Mouse (Mus musculus): Measurements from ENCODE around the gene Cacna1d. TPM values are rescaled to one million over a fixed set of nuclear protein-coding genes. Genes with fewer than 3 reads are reported as not detected.

Gene Cacna1d
- polyA plus RNA-seq, 1 experiment from 2014 or later: 3.0 TPM

GRCm38 (mm10) chr14:30510214-30510763 lies 19.0 kb upstream of the Cacna1d start:
- no peak for ATAC-seq (replicated peaks; ENCODE audit: low FRiP score, low read depth)
- H3K9ac ChIP-seq (ENCODE audit: low read depth, low read length): no peak overlapping the region
- H3K9me3 ChIP-seq (replicated peaks; ENCODE audit: low read length): no peaks in the 10 kb centered on the region

GRCm38 (mm10) chr14:30504990-30505389 lies 13.7 kb upstream of the Cacna1d start:
- no peak overlapping the region for H3K4me3 ChIP-seq (replicated peaks; ENCODE audit: low read depth, low read length)
- no peak overlapping the region for H3K9ac ChIP-seq (ENCODE audit: low read depth, low read length)
- no peak overlapping the region for H3K27ac ChIP-seq
- no peaks in the 10 kb centered on the region for H3K4me1 ChIP-seq (replicated peaks; ENCODE audit: insufficient read depth, low read length)
- TF ChIP-seq CTCF (IDR thresholded peaks at IDR 0.05; ENCODE audit: low read depth): no peak
- peaks cover 32% of the 10 kb centered on the region; the same call in 1 of the 2 replicates for H3K36me3 ChIP-seq (ENCODE audit: insufficient read depth, low read length)
- ATAC-seq (replicated peaks; ENCODE audit: low FRiP score, low read depth) (no peak), DNase-seq (ENCODE audit: low spot score) (no peak)
- no peak overlapping the region for H3K4me2 ChIP-seq (ENCODE audit: low read length)
- no peaks in the 10 kb centered on the region for H3K27me3 ChIP-seq (ENCODE audit: insufficient read depth, low read length)
- H3K9me3 ChIP-seq (replicated peaks; ENCODE audit: low read length): no peaks in the 10 kb centered on the region
- WGBS: 90% methylated on average over 5 of the region's 5 CpGs

More at GRCm38 (mm10) chr14:30510214-30510763, 19.0 kb upstream of the Cacna1d start:
- no peak for DNase-seq (ENCODE audit: low spot score)
- no peak overlapping the region for H3K4me3 ChIP-seq (replicated peaks; ENCODE audit: low read depth, low read length)
- no peaks in the 10 kb centered on the region for H3K4me1 ChIP-seq (replicated peaks; ENCODE audit: insufficient read depth, low read length)
- no peak overlapping the region for H3K4me2 ChIP-seq (ENCODE audit: low read length)
- no peaks in the 10 kb centered on the region for H3K27me3 ChIP-seq (ENCODE audit: insufficient read depth, low read length)
- no peak overlapping the region for H3K27ac ChIP-seq
- TF ChIP-seq CTCF (IDR thresholded peaks at IDR 0.05; ENCODE audit: low read depth): no peak
- WGBS: 93% methylated on average over 6 of the region's 6 CpGs
- H3K36me3 ChIP-seq (ENCODE audit: insufficient read depth, low read length): peaks cover 35% of the 10 kb centered on the region

GRCm38 (mm10) chr14:30498202-30498601 lies 6.9 kb upstream of the Cacna1d start:
- H3K36me3 ChIP-seq (ENCODE audit: insufficient read depth, low read length): 0 out of 2 replicates have a peak, but pooled peaks cover 8% of the 10 kb centered on the region
- WGBS: 82% methylated on average over 2 of the region's 2 CpGs
- no peak overlapping the region for H3K4me2 ChIP-seq (ENCODE audit: low read length)
- H3K9me3 ChIP-seq (replicated peaks; ENCODE audit: low read length): no peaks in the 10 kb centered on the region
- H3K4me3 ChIP-seq (replicated peaks; ENCODE audit: low read depth, low read length): no peak overlapping the region
- no peak for ATAC-seq (replicated peaks; ENCODE audit: low FRiP score, low read depth)
- no peak for DNase-seq (ENCODE audit: low spot score)
- no peak overlapping the region for H3K27ac ChIP-seq
- TF ChIP-seq CTCF (IDR thresholded peaks at IDR 0.05; ENCODE audit: low read depth): no peak
- H3K9ac ChIP-seq (ENCODE audit: low read depth, low read length): no peak overlapping the region
- H3K4me1 ChIP-seq (replicated peaks; ENCODE audit: insufficient read depth, low read length): no peaks in the 10 kb centered on the region
- H3K27me3 ChIP-seq (ENCODE audit: insufficient read depth, low read length): no peaks in the 10 kb centered on the region

GRCm38 (mm10) chr14:30494998-30495397 lies 3.7 kb upstream of the Cacna1d start:
- peaks cover 12% of the 10 kb centered on the region for H3K36me3 ChIP-seq (ENCODE audit: insufficient read depth, low read length)
- H3K9ac ChIP-seq (ENCODE audit: low read depth, low read length): no peak overlapping the region
- no peaks in the 10 kb centered on the region for H3K9me3 ChIP-seq (replicated peaks; ENCODE audit: low read length)
- no peak overlapping the region for H3K4me2 ChIP-seq (ENCODE audit: low read length)
- WGBS: 87% methylated on average over 6 of the region's 6 CpGs
- no peak overlapping the region for H3K4me3 ChIP-seq (replicated peaks; ENCODE audit: low read depth, low read length)
- no peak for DNase-seq (ENCODE audit: low spot score)
- H3K27me3 ChIP-seq (ENCODE audit: insufficient read depth, low read length): no peaks in the 10 kb centered on the region
- no peak overlapping the region for H3K27ac ChIP-seq
- no peaks in the 10 kb centered on the region for H3K4me1 ChIP-seq (replicated peaks; ENCODE audit: insufficient read depth, low read length)
- ATAC-seq (replicated peaks; ENCODE audit: low FRiP score, low read depth): no peak
- no peak for TF ChIP-seq CTCF (IDR thresholded peaks at IDR 0.05; ENCODE audit: low read depth)

GRCm38 (mm10) chr14:30493276-30493675 lies 2.0 kb upstream of the Cacna1d start:
- peaks cover 17% of the 10 kb centered on the region for H3K36me3 ChIP-seq (ENCODE audit: insufficient read depth, low read length)

GRCm38 (mm10) chr14:30479361-30479948 lies 11.8 kb downstream of the Cacna1d start, which contains the start of gene Dcp1a:
TSS of gene Dcp1a (plus strand) at chr14:30479535.
- Histone ChIP-seq H3K27ac (peak within 1 kb of the TSS; percentile 85), H3K36me3 (ENCODE audit: insufficient read depth, low read length) (peaks cover 8% of the 10 kb centered on the region; the same call in 1 of the 2 replicates), H3K4me3 (replicated peaks; ENCODE audit: low read depth, low read length) (peak within 1 kb of the TSS; percentile 93), H3K4me1 (replicated peaks; ENCODE audit: insufficient read depth, low read length) (no peaks in the 10 kb centered on the region; the same call in 1 of the 2 replicates), H3K9ac (ENCODE audit: low read depth, low read length) (peak within 1 kb of the TSS; percentile 89), H3K4me2 (ENCODE audit: low read length) (peak within 1 kb of the TSS; percentile 78), H3K27me3 (ENCODE audit: insufficient read depth, low read length) (no peaks in the 10 kb centered on the region), H3K9me3 (replicated peaks; ENCODE audit: low read length) (no peaks in the 10 kb centered on the region)
- DNase-seq (ENCODE audit: low spot score) (peak; percentile 99), ATAC-seq (replicated peaks; ENCODE audit: low FRiP score, low read depth) (peak; percentile 98)
- WGBS: under 1% methylated on average over 39 of the region's 39 CpGs
- peak; percentile 30; the same call in 1 of the 2 replicates for TF ChIP-seq CTCF (IDR thresholded peaks at IDR 0.05; ENCODE audit: low read depth)

More at GRCm38 (mm10) chr14:30493276-30493675, 2.0 kb upstream of the Cacna1d start:
- 68% methylated on average over 1 of the region's 1 CpGs for WGBS
- ATAC-seq (replicated peaks; ENCODE audit: low FRiP score, low read depth) (no peak), DNase-seq (ENCODE audit: low spot score) (no peak)
- no peak overlapping the region for H3K4me2 ChIP-seq (ENCODE audit: low read length)
- no peak overlapping the region for H3K27ac ChIP-seq
- TF ChIP-seq CTCF (IDR thresholded peaks at IDR 0.05; ENCODE audit: low read depth): no peak
- H3K4me1 ChIP-seq (replicated peaks; ENCODE audit: insufficient read depth, low read length): no peaks in the 10 kb centered on the region
- H3K4me3 ChIP-seq (replicated peaks; ENCODE audit: low read depth, low read length): no peak overlapping the region
- no peaks in the 10 kb centered on the region for H3K9me3 ChIP-seq (replicated peaks; ENCODE audit: low read length)
- no peaks in the 10 kb centered on the region for H3K27me3 ChIP-seq (ENCODE audit: insufficient read depth, low read length)
- no peak overlapping the region for H3K9ac ChIP-seq (ENCODE audit: low read depth, low read length)

Data from kidney, postnatal 0 days (tissue).